Mouse (Mus musculus) right cerebral cortex, adult 2 months (tissue): ENCODE data around the gene Thtpa.
A peak's percentile ranks its signal among the peaks of the same experiment; 100 is the strongest.

Source experiments
- DNase-seq, 2 experiments: peaks; one replicate each; pipeline ENCODE4 v3.0.0; 2021 to 2022; ENCODE audit warnings: low spot score in 2 of 2

Thtpa gene

DNA sequence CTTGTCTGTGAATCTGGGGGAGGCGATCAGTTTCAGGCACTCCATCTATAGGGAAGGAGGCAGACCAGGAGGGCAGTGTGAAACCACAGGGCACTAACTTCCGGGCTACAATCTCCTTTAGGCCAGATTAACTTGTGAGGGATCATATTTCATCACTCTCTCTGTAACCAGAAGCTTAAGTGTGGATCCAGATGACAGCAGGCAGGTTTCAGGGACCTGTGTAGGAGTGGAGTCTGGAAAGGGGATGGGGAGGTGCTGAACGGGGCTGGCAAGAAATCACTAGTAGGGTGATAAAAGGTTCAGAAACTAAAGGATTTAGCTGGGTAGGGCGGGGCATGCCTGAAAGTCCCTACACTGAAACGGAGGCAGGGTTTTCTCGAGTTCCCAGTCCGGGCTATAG lies 10.8 kb downstream of the Thtpa start:
- peak in 1 of 2 experiments; percentile 23 for DNase-seq

DNA sequence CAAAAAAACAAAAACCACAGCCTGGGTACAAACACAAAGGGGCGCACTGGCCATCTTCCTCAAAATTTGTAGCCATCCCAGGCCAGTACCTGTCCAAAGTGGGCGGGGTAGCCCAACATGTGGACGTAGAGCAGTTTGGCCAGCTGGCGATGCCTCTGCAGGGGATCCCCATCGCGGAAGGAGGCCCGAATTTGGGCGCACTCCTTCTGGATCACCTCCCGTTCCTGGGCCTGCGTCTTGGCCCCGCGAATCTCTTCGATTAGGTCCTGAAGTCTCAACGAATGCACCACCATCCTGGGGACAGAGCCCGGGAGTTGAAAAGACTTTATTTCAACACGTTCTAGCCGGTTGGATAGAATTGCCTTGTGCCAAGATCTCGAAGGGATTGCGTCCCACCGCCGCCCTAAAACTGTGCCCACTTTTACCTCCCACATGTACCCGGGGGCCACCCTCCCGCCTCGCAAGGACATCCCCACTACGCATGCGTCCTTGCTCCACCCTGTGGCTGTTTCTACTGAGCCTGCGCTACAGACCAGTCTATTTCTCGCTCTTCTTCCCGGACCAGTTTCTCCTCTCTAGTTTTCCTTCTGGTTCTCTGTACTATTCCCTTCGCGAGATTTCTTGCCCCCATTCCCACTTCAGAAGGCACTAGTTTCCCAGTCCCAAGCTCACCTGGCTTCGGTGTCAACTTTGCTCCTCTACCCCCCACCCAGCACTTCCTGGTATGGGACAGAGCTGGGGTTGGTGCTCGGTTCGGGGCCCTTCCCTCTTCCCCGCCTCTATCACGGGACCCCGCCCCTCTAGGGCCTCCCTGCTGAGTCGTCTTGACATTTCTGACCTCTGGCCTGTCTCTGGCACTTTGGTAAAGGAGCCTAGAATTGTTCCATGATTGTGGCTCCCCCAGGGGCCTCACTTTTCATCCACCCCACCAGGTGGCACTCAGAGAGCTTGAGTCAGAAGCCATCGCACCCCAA lies 11.5 kb downstream of the Thtpa start, which contains the start of gene Ap1g2:
Gene Ap1g2 (minus strand): TSS at position 758 of the 974 bp plus-strand sequence.
- DNase-seq = peak; percentile 88 to 89

DNA sequence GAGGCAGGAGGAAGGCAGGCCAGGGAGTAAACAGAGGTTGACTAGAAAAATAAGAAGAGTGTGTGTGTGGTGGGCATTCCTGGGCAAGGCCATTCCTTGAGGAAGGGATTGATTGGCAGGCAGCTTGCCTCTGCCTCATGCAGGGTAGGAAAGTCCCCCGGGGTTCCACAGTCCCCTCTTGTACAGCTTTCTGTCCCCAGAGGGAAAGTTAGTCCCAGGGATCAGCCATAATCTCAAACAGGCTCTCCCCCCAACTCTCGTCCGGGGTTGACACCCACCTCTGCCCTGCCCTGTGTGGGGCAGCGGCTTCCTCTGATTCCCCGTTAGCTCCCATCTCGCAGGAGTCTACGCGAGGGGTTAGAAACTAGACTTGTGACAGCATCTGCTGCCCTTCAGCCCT lies 12.4 kb downstream of the Thtpa start:
- no peak for DNase-seq

DNA sequence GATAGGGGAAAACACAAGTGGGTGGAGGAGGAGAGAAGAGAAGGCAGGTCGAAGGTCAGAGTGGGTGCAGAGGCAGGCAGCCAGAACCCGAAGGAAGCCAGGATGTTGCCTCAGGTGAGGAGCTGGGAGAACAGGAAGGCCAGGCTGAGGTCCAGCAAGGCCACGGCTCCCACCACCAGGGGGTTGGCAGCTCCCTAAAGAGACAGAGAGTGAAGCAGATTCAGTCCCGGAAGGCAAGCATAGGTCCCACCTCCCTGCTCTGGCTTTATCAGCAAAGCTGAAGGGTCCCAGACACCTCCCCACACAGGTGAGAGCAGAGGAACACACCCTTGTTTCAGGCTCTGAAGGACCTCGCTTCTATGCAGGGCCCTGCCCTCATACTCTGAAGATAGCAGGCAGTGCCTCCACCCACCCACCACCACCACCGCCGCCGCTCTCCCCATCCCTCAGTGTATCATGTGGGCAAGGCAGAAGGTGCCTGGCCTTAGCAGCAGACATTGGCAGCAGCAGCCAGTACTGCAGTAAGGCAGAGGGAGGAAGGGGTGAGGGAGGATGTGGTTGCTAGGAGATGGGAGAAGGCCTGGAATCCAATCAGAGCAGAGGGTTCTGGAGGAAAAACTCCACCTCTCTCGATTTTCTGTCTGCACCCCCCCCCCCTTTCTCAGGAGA lies 13.8 kb downstream of the Thtpa start:
- peak; percentile 72 to 81 for DNase-seq

DNA sequence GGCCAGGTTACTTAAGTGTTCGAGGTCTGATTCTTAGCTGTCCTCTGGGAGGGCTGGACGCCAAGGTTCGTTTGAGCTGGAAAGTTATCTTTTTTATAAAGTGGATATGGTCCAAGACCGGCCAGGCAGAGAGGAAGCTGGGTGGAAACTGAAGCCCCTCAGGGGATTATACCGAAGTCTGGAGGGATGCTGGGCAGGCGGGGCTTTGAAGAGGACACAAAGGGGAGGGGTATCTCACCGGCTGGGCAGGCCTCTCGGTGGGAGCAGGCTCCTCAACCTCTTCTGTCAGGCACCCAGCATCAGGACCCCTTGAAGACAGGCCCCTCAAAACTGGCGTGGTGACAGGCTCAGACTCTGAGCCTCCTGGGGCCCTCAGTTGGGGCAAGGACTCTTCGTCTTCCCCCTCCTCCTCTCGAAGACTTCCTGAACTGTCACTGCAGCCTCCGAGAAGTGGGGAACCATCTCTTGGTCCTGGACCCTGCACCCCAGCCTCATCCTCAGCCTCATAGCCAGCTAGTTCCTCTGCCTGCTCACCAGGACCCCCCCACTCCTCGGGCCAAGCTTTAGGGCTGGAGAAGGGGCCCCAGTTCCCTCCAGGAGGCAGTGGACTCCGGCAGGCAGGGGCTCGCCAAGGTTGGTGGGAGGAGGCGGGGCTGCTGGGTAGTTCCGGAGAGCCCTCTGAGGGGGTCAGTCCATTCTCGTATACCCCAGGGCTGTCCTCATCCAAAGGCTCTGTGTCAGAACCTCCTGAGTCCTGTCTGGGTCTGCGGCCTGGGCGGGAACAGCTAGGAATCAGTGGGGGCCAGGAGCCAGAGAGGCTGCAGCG lies 14.7 kb downstream of the Thtpa start:
- peak; percentile 38 to 44 for DNase-seq

DNA sequence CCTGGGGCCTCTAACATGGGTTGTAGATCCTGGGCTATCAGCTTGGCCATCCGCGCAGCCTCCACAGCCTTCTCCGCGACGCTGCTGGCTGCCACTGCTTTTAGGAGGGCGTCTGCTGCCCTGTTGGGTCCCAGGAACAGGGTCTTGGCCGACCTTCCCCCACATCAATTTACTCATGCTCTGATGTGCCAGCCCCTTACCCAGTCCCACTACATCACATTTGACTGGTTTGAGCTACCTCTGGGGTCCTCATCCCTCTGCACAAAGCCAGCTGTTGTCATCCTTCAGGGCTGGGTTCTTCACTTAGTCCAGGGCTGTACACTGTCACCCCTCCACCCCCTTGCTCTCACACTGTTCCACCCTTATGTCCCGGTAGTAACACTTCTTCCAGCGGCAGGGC lies 15.5 kb downstream of the Thtpa start:
- DNase-seq = peak in 1 of 2 experiments; percentile 3

DNA sequence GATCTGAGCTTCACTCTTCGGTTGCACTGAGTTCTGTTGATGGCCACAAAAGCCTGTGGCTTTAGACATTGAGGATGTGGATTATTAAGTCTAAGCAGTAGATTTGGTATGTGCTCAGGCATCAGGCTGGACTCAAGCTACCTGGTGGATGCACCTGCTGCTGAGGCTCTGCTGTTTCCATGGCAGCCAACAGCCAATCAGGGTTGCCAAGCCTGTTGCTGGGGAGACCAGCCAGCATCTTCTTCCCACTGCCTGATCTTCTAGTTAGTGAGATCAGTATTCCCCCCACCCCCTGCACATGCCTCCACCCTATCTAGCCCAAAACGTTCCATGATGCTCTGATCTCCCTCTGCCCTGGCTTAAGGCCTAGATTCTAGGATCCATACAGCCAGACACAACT lies 17.1 kb downstream of the Thtpa start:
- DNase-seq = peak; percentile 72 to 74

DNA sequence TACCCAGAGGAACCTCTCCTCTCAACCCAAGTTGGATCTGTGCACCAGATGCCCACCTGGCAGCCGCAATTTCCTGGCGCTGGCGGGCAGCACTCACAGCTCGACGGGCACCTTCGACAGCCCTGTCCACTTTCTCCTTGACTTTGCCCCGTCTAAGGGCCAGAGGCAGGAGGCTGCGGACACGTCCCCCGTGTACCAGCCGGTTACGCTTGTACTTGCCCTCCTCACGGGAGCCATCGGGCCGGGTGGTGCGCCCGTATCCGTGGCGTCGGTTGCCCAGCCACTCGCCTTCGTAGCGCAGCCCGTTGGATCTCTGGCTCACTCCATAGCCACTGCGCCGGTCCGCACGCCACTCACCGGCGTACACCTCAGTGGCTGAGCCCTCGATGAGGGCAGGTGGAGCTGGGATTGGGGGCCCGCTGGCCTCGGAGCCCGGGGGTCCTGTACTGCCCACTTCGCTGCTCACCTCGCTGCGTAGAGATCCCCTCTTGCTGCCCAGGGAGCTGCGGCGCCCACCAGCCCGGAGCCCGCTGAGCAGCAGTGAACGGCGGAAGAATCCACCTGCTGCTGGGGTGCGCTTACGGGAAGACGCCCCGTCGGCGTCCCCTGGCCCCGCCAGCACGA lies 18.9 kb downstream of the Thtpa start:
- DNase-seq = no peak

DNA sequence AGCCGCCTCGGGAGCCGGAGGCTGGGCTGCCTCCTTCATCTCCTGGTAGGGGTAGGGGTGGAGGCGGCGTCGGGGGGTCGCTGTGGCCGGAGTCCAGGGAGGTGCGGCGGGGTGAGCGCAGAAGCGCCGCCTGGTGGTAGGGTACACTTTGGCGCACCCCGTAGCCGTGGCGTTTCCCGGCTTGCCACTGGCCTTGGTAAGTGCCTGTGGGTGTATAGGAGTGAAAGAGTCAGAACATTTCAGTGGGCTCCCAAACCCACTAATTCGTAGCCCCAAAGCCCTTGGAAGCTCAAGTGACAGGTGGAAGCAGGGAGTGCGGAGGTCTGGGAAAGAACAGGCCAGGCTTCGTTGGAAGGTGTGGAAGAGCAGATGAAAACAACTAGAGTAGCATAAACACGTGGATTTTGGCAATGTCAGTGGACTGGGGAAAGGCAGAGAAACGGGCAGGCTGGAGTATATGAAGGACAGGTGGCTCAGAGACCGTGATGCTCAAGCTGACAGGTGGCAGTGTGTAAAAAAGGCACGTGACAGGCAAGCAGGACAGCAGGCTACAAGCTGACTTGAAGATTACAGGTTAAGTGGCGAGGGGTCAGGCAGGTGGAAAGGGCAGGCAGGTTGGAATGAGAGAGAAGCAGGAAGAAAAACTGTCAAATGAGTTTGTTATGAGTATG lies 19.5 kb downstream of the Thtpa start:
- peak; percentile 56 to 57 for DNase-seq

DNA sequence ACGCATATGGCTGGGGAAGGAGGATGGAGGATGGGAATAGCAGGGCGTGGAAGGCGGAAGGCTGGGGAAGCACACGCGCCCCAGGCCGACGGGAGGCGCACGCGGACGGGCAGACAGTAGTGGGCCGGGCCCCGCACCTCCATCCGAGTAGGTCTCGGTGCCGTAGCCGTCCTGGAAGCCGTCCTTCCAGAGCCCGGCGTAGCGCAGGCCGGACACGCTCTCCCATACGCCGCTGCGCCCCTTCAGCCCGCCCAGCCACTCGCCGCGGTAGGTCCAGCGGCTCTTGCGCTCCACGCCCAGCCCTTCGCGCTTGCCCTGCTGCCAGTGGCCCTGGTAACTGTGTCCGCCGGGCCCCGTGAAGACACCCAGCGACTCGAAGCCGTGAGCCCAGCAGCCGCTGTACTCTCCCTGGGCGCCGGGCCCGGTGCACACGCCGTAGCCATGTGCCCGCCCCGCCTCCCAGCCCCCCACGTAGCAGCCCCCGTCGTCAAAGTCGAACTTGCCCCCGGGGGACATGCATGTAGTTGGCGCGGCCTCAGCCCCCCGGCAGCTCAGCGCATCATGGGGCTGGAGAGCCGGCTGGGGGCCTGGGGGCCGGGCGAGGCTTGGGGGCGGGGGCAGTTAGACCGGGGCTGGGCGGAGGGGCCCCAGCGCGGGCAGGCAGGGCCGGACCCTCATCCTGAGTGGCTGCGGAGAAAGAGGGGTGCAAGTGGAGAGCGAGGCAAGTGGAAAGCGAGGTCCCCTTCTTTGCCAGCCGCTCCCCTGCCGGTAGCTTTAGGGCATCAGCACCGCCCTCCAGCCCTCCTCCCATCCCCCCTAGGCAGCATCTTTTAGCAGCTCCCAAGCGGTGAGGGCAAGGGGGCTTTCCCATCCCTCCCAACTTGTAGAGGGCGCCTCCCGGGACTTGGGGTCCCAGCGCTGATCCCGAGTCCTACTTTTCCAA lies 20.4 kb downstream of the Thtpa start:
- peak; percentile 66 to 71 for DNase-seq

DNA sequence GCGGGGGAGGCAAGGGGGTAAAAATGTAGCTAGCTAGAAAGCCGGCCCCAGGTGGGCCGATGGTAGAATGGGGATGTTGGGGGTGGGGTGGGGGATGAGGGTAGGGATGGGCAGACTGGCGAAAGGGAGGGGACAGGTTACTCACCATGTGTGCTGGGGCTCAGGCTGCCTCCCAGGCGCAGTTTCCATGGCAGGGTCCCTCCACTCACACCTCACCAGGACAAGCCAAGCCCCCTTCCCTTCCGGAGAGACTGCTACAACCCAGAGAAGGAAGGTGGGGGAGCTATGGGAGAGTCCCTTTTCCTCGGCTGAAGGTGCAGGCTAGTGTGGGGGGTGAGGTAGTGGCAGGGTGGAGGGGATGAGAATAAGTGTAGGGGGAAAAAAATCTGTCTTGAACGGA lies 21.3 kb downstream of the Thtpa start:
- DNase-seq = peak in 1 of 2 experiments; percentile 37

DNA sequence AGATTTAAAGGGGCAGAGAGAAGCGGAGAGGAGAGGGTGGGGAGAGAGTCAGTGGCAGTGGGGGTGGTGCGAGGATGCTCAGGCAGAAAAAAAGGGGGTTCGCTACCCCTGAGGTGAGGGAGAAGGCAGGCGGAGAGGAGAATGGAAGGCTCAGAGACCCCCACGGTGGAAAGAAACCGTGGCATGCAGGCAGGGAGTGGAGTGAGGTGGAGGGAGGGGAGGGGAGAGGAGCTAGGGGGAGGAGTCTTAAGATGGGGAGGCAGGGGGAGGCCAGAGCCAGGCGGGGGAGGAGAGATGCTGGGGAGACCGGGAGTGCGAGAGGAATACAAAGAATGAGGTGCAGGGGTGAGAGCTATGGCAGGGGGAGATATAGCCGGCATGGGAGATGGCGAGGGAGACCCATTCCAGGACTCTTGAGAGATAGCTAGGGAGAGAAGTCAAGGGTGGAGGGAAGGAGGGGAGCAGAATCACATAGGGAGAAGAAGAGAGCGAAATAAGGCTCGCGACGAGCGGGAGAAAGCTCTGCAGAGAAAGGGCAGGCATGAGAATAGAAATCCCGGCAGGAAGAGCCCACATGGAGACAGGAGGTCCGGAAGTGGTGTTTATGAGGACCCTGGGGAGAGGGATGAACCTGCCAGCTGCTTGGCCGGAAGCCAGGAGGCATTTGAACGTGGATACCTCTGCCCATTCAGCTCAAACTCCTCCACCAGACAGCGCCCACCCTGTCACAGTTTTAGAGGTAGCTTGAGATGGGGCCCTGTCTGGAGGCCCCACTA lies 22.0 kb downstream of the Thtpa start, which contains the start of gene Jph4:
Gene Jph4 (minus strand): TSS at position 511 of the 776 bp plus-strand sequence.
- DNase-seq = peak; percentile 72 to 75

DNA sequence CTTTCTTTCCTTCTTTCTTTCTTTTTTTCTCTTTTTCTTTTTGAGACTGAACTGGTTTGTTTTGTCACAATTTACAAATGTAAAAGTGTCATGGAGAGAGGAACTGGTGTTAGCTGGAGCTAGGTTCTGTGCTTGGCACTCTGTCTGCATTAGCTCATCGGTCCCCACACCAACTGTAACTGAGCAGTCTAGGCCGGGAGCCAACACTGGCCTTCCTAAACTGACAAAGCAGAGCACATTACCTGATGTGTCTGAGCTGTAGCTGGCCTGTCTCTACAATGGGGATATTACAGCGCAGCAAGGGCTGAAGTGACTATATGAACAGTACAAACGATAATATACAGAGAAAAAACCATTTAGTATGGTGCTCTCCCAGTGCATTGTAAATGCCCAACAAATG lies 24.3 kb downstream of the Thtpa start:
- peak in 1 of 2 experiments; percentile 46 for DNase-seq

DNA sequence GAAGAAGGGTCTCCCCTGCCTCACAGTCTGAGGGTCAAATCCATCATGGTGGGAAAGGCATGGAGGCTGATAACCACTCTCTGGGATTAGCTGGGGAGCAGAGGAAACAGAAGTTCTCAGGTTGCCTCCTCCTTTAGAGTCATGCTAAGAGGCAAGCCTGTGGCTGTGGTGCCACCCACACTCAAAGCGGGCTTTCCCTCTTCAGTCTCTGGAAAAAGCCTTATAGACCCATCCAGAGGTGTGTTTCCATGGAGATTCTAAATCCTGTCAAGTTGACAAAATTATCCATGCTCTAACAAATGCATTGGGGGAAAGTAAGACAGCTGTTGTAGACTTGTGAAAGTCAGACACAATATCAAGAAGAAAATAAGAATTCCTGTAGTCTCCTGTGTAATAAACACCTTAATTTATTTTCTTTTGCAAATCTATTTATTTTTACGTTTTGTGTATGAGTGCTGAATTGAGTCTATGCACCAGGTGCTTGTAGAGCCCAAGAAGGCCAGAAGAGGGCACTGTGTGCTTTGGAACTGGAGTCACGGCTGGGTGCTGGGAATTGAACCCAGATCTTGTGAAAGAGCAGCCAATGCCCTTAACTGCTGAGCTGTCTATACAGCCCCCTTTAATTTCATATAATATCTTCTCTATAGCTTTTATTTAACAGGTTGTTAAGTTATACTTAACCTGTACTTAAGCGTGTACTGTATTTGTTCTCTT lies 25.0 kb downstream of the Thtpa start:
- peak in 1 of 2 experiments; percentile 43 for DNase-seq

DNA sequence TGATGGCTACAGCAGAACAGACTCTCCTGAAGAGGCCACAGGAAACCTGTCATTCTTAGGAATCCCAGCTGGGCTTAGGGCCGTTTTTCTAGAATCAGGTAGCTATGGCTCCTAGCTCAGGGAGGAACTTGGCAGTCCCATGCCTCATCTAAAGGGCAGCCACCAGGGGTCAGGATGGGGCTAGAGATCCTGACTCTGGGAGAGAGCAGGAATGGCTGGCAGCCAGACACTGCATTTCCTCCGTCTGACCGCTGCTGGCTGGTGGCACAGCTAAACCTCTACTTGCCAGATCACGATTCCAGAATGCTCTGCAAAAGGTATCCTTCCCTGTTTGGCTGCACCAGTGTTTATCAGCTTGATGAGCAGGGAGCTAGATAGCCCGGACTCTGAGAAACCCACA lies 27.4 kb downstream of the Thtpa start:
- DNase-seq = peak; percentile 49 to 53

DNA sequence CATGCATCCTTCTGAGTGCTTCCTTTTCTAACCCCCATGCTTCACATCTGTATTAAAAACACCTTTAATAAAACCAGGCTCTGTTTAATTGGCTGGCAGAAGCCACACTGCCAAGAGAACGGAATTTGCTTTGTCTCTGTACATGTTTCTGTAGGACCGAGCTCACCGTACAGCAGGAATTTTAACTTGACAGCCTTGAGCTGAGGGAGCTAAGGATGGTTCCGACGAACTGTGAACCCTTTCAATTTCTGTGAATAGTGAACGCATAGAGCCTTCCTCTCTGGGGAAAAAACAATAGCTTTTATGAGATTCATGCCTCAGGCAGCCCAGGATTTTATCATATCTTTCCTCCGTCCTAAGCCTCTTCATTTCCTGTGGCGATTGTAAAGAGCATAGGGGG lies 27.8 kb downstream of the Thtpa start:
- no peak for DNase-seq

DNA sequence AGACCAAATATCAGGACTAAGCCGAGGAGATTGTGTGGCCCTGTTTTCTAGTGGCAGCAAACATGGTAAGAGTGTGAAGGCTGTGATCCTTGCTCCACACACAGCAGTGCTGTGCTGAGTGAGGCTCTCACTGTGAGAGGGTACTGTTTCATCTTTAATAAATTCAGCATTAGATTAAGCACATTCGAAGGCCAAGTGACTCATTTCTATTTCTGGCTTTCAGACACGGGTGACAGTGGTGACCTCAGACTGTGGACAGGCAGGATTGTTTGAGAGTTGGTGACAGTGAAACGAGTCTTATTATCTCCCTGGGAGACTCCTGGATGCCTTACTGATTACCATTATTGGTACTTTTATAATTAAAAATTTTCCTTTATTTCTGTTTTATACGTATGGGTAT lies 31.1 kb downstream of the Thtpa start:
- DNase-seq = no peak

DNA sequence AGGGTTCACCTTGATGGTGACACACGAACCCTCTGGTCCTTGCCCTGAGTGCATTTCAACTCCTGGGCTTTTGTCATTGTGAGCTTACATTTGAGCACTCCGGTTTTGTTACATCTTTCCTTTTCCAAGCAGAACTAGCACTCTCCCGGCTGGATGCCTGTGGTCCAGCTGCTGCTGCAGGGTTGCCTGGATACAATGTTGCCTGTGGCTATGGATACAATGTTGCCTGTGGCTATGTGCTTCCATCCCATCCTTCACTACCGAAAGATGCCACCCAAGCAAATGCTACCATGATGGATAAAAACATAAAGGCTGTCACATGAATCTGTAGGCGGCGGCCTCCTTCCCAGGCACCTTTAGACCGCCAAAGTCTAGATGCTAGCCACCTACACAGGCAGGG lies 31.9 kb downstream of the Thtpa start:
- peak in 1 of 2 experiments; percentile 49 for DNase-seq
